Mouse (Mus musculus) bone marrow, adult 2 months (tissue): ENCODE results near the gene Irf5. TPM values are rescaled to one million over a fixed set of nuclear protein-coding genes. Genes with fewer than 3 reads are reported as not detected.

Experiments used
- H3K27ac ChIP-seq: fragments of 200-500 bp; 2 replicates; pipeline ENCODE4 v1.5.1; 2012; ENCODE audit warnings: low read depth, mild to moderate bottlenecking, control low read depth, inconsistent platforms, low read length; ENCODE audit not compliant: control insufficient read depth, poor library complexity, insufficient read depth
- H3K4me1 ChIP-seq: fragments of 200-500 bp; 2 replicates; pipeline ENCODE4 v1.6.1; 2011; ENCODE audit warnings: low read length; ENCODE audit not compliant: control insufficient read depth, insufficient read depth
- H3K4me3 ChIP-seq: fragments of 200-500 bp; replicated peaks from 2 replicates; pipeline ENCODE3; 2011; ENCODE audit warnings: mild to moderate bottlenecking, low read depth, low read length, control low read depth; ENCODE audit not compliant: control insufficient read depth
- CTCF ChIP-seq: fragments of 200-500 bp; IDR thresholded peaks from 2 replicates; pipeline ENCODE4 v1.5.1; 2011; ENCODE audit warnings: low read length, control low read depth; ENCODE audit not compliant: control insufficient read depth, insufficient read depth
- POLR2A ChIP-seq: fragments of 200-500 bp; IDR thresholded peaks from 2 replicates; pipeline ENCODE4 v1.6.1; 2011; ENCODE audit warnings: low read depth, mild to moderate bottlenecking, control low read depth, low read length, borderline replicate concordance; ENCODE audit not compliant: control insufficient read depth
- WGBS: fragments of 180-500 bp; shearing (Covaris S2); methylation state at CpG from one replicate; pipeline ENCODE4 v1.1.7; 2018; 5-methylcytosine and 5-hydroxymethylcytosine counted together
- polyA plus RNA-seq: library from polyadenylated mRNA; stranded (reverse); fragments of >200 nt; gene quantifications from 2 replicates; pipeline ENCODE4 v1.2.4, GENCODE M21; 2011; ENCODE audit warnings: low replicate concordance; ENCODE audit not compliant: missing spikeins, insufficient read depth, insufficient read length

Gene Irf5
- polyA plus RNA-seq, 1 experiment = 47.1 TPM

DNA sequence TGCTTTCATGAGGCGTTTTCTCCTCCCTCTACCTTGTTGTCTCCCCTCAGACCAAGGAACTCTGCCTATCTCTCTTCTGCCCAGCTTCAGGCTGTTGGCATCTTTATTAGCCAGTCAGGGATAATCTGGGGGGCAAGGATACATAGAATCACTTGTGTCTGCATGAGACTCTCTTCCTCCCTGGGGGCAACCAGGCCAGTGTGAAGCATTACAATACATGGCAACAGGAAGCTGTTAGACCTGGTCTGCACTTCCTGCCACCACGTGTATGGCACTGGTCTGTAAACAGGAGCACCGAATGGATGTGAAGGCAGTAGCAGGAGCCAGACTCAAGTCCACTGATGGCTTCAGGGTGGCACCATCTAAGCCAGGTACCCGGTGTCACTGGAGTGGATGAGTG, 3.6 kb downstream of the Irf5 start:
- H3K4me3 ChIP-seq = no peak overlapping the region
- TF ChIP-seq CTCF (no peak), POLR2A (no peak)
- H3K27ac ChIP-seq = peak overlapping the region; percentile 33
- 31% methylated on average over 4 of the region's 4 CpGs for WGBS
- H3K4me1 ChIP-seq = peaks cover 4% of the 10 kb centered on the region; the same call in 1 of the 2 replicates

DNA sequence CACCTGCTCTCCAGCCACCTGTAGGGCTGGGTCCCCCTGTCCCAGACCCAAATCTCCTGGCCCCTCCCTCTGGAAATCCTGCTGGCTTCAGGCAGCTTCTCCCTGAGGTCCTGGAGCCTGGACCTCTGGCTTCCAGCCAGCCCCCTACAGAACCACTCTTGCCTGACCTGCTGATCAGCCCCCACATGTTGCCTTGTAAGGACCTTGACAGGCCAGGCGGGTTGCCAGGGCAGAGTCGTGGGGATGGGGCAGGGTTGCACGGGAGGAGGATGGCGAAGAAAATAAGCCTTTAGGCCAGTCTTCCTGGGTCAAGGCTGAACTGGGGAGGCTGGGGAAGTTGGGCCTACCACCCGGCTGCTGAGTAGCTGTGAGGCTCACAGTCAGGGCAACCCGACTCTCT, 8.9 kb downstream of the Irf5 start:
- TF ChIP-seq POLR2A (no peak), CTCF (no peak)
- 79% methylated on average over 6 of the region's 6 CpGs for WGBS
- no peak overlapping the region for H3K27ac ChIP-seq
- no peak overlapping the region for H3K4me3 ChIP-seq
- H3K4me1 ChIP-seq = no peaks in the 10 kb centered on the region

DNA sequence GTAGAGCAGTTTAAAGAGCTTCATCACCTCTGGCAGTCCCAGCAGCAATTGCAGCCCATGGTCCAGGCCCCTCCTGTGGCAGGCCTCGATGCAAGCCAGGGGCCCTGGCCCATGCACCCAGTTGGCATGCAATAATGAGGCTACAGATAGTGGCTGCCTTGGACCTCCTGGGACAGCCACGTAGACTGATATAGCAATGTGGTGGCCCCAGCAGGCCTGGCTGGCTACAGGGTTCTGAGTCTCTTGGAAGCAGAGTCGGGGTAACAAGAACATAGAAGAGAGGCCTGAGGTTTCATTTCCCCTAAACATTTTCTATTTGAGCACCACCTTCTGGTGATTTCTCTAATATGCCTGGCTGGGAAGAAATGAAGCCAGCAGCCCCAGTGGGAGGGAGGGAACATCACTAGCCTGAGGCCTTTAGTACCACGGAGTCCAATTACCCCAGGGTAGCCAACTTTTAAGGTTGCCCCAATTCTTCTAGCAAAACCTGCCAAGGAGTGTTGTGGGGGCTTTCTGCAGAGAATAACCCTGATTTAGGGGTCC, 10.3 kb downstream of the Irf5 start:
- Histone ChIP-seq H3K4me1 (no peaks in the 10 kb centered on the region), H3K27ac (0 out of 2 replicates have a peak overlapping the region, but pooled peaks have one; percentile 20), H3K4me3 (no peak overlapping the region)
- 65% methylated on average over 4 of the region's 4 CpGs for WGBS
- TF ChIP-seq CTCF = 0 out of 2 replicates have a peak, but pooled peaks have one; percentile 36
- no peak for TF ChIP-seq POLR2A

DNA sequence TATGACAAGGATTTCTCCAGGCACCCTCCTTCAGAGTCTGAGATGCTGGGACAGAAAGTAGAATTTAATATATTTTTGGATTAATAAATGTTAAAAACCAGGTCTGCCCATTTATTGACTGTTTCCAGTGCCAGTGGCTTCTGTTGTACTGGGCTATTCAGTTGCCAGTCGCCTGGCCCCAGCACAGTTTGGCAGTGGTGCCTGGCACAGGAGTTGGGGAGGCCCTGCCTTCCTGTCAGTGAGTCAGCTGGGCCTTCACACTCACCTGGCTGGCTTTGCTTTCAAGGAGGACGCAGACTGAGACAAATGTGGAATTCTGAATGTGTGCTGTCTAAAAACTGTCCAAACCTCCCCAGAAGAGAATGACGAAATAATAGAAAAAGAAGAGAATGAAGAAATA, 10.8 kb downstream of the Irf5 start:
- no peaks in the 10 kb centered on the region for H3K4me1 ChIP-seq
- no peak overlapping the region for H3K27ac ChIP-seq
- TF ChIP-seq POLR2A (no peak), CTCF (no peak)
- WGBS = 82% methylated on average over 3 of the region's 3 CpGs
- no peak overlapping the region for H3K4me3 ChIP-seq

DNA sequence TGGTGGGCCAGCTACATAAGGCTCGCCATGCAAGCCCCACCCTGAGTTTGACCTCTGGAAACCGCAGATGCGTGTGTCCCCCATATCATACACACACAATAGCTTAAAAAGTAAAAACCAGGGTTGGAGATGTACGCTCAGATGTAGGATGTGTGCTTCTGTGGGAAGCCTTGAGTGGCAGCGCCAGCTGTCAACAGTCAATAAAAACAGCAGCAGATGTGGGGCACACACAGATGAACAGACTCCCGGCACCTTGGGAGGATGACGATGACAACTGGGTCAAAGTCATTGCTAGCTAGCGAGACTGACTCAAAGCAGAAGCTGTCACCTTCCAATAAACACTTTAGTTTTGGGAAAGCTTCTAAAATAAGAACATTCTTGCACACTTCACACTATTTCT, 13.1 kb downstream of the Irf5 start:
- 93% methylated on average over 8 of the region's 8 CpGs for WGBS
- H3K4me1 ChIP-seq = no peaks in the 10 kb centered on the region
- TF ChIP-seq CTCF (no peak), POLR2A (no peak)
- H3K4me3 ChIP-seq = no peak overlapping the region
- no peak overlapping the region for H3K27ac ChIP-seq

DNA sequence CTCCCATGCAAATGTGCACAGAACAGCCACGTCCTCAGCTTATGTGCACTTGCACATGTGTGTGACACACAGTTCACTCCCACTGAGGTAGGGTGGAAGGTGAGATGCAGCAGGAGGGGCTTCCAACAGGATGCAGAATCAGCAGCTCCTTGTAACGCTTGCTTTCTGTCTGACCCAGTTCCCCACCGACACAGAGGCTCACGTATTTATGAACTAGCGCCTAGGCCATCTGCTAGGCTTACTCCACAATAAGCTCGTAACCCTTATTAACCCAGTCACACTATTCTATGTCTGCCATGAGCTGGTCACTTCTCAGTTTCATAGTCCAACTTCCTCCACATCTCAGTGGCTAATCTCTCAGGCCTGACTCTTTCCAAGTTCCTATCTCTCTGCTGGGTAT, 13.8 kb downstream of the Irf5 start:
- H3K4me1 ChIP-seq = no peaks in the 10 kb centered on the region
- H3K4me3 ChIP-seq = no peak overlapping the region
- no peak overlapping the region for H3K27ac ChIP-seq
- no peak for TF ChIP-seq CTCF
- TF ChIP-seq POLR2A = no peak
- 84% methylated on average over 6 of the region's 6 CpGs for WGBS

DNA sequence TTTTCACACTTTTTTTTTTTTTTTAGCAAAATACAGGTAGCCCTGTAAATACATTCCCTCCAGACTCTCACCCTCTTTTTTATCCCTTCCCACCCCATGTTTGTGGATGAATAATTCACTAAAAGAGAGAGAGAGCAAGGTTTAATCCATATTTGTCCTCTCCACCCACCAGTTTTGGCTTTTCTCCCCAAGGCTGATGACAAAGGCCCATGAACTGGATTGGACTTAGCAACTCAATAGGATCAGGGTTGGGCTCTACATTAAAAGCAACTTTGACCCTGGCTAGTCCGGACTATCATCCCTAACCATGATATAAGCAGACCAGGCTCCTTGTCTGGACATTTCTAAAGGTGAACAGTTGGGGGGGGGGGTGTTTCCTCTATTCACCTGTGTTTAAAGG, 14.5 kb downstream of the Irf5 start:
- 90% methylated on average over 1 of the region's 1 CpGs for WGBS
- Histone ChIP-seq H3K27ac (no peak overlapping the region), H3K4me3 (no peak overlapping the region), H3K4me1 (no peaks in the 10 kb centered on the region)
- TF ChIP-seq POLR2A (no peak), CTCF (no peak)

DNA sequence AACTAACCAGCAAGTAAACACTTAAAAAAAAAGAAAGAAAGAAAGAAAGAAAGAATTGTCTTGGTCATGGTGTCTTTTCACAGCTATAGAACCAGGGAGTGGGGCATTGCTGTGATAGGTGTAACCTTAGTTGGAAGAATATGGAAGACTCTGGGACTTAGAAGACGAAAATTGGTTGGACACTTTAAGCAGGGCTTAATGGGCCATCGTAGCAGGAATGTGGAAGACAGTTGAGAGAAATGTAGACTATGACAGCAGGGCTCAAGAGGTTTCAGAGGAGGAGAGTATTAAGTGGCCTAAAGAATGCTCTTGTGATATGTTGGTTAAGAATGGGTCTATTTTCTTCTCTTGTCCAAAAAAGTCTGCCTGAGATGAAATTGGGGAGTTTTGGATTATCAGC, 19.2 kb downstream of the Irf5 start:
- WGBS = 90% methylated on average over 2 of the region's 2 CpGs
- Histone ChIP-seq H3K4me1 (no peaks in the 10 kb centered on the region), H3K27ac (no peak overlapping the region), H3K4me3 (no peak overlapping the region)
- TF ChIP-seq POLR2A (no peak), CTCF (no peak)

DNA sequence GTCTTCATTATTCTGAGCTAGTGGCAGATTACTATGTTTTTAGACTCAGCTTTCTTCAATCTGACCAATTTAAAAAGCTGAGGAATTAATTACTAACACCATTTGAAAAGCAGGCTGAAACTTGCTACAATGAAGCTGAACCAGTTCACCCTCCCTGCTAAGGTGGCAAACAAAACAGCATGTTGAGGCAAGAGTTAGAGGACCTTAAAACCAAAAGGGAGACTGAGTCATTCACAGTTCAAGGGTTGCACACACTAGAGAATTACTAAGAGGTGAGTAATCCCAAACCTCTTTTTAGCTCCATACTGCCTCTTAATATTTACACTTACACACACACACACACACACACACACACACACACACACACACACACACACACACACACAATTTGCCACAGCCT, 21.2 kb downstream of the Irf5 start:
- Histone ChIP-seq H3K4me1 (no peaks in the 10 kb centered on the region), H3K27ac (no peak overlapping the region), H3K4me3 (no peak overlapping the region)
- TF ChIP-seq POLR2A (no peak), CTCF (no peak)
